Mouse (Mus musculus): Measurements from ENCODE around the gene Olfr412. TPM values are rescaled to one million over a fixed set of nuclear protein-coding genes. Genes with fewer than 3 reads are reported as not detected.

Olfr412 gene
- polyA plus RNA-seq (2014; fragmentation: Illumina TruSeq; extraction: RNeasy Lipid Tissue Mini Kit (QIAGEN cat#74804); ENCODE audit: low read depth, low replicate concordance) = not detected

GRCm38 (mm10) chr11:74361769-74362168 lies at the start of gene Olfr412:
Gene Olfr412, plus strand, starts transcription at chr11:74362069.

GRCm38 (mm10) chr11:74337931-74338330 lies 23.9 kb upstream of the Olfr412 start, which contains the start of gene Olfr410:
Gene Olfr410, minus strand, starts transcription at chr11:74338031.

GRCm38 (mm10) chr11:74352550-74352949 lies 9.3 kb upstream of the Olfr412 start, which contains the start of gene Olfr411:
Gene Olfr411, minus strand, starts transcription at chr11:74352650.

Other genes starting within 250 kb of the Olfr412 start
- gene Olfr401, start 248.4 kb upstream of the Olfr412 start, polyA plus RNA-seq (2014; fragmentation: Illumina TruSeq; extraction: RNeasy Lipid Tissue Mini Kit (QIAGEN cat#74804); ENCODE audit: low read depth, low replicate concordance) = not detected
- gene Olfr402, start 208.5 kb upstream of the Olfr412 start, polyA plus RNA-seq (2014; fragmentation: Illumina TruSeq; extraction: RNeasy Lipid Tissue Mini Kit (QIAGEN cat#74804); ENCODE audit: low read depth, low replicate concordance) = not detected
- not detected for gene Olfr403, start 175.8 kb upstream of the Olfr412 start, polyA plus RNA-seq (2014; fragmentation: Illumina TruSeq; extraction: RNeasy Lipid Tissue Mini Kit (QIAGEN cat#74804); ENCODE audit: low read depth, low replicate concordance)
- not detected for gene Olfr43, start 150.7 kb upstream of the Olfr412 start, polyA plus RNA-seq (2014; fragmentation: Illumina TruSeq; extraction: RNeasy Lipid Tissue Mini Kit (QIAGEN cat#74804); ENCODE audit: low read depth, low replicate concordance)
- gene Olfr406, start 102.3 kb upstream of the Olfr412 start, polyA plus RNA-seq (2014; fragmentation: Illumina TruSeq; extraction: RNeasy Lipid Tissue Mini Kit (QIAGEN cat#74804); ENCODE audit: low read depth, low replicate concordance) = not detected
- gene Olfr59, start 78.3 kb upstream of the Olfr412 start, polyA plus RNA-seq (2014; fragmentation: Illumina TruSeq; extraction: RNeasy Lipid Tissue Mini Kit (QIAGEN cat#74804); ENCODE audit: low read depth, low replicate concordance) = not detected
- gene Olfr410, start 24.0 kb upstream of the Olfr412 start, polyA plus RNA-seq (2014; fragmentation: Illumina TruSeq; extraction: RNeasy Lipid Tissue Mini Kit (QIAGEN cat#74804); ENCODE audit: low read depth, low replicate concordance) = not detected
- gene Olfr411, start 9.4 kb upstream of the Olfr412 start, polyA plus RNA-seq (2014; fragmentation: Illumina TruSeq; extraction: RNeasy Lipid Tissue Mini Kit (QIAGEN cat#74804); ENCODE audit: low read depth, low replicate concordance) = not detected
- 0.08 TPM for gene Rap1gap2, start 248.8 kb downstream of the Olfr412 start, polyA plus RNA-seq (2014; fragmentation: Illumina TruSeq; extraction: RNeasy Lipid Tissue Mini Kit (QIAGEN cat#74804); ENCODE audit: low read depth, low replicate concordance)

All from liver, adult 10 weeks (tissue).